Mouse (Mus musculus): Measurements from ENCODE around the gene Serpini2.

- no peak for TF ChIP-seq POLR2A (IDR thresholded peaks at IDR 0.05; ENCODE audit: insufficient read depth, low read depth, low read length)
- TF ChIP-seq CTCF (IDR thresholded peaks at IDR 0.05), result no peak
These were observed 27.9 kb upstream of the Serpini2 start for GRCm38 (mm10) chr3:75297758-75298111.

All from heart, adult 2 months (tissue).